In genomic region chr17:31929844-31930715, GRCm38 (mm10) we compare ENCODE assay signal across 10 mouse cellular contexts.
DNase-seq lines count a peak whose midpoint lies in the region; ATAC-seq and TF ChIP-seq lines count a peak whose summit lies in the region.
"Had no signal": no experiment of that assay in that cellular context is flagged by ENCODE, and none has a peak within 500 bp of the region (broad histone marks: within the 10 kb centered on the region; RNA-seq: fewer than 3 reads in every experiment).

No protein-coding gene starts in this region.

- H3K27ac ChIP-seq in hindbrain, embryonic 11.5 days (ENCODE audit: low read depth, low read length): no peak overlapping the region
- no peak overlapping the region for H3K27ac ChIP-seq in hindbrain, embryonic 14.5 days
- H3K27ac ChIP-seq in heart, embryonic 14.5 days (replicated peaks in 1 of 2; ENCODE audit: control insufficient read depth in 1 of 2, insufficient read depth in 1 of 2, low read depth in 2 of 2, low read length in 2 of 2): peak overlapping the region; percentile 44 to 66
- H3K27ac ChIP-seq in liver, adult 2 months (replicated peaks; ENCODE audit: insufficient read depth, low read depth, low read length): peak overlapping the region; percentile 69
- H3K27ac ChIP-seq: forebrain, embryonic 13.5 days; neural tube, embryonic 12.5 days had no signal

- 0 out of 2 replicates have a peak, but pooled peaks have one; percentile 33 for ATAC-seq in hindbrain, embryonic 11.5 days (ENCODE audit: low FRiP score)
- ATAC-seq in hindbrain, embryonic 14.5 days (ENCODE audit: low FRiP score): no peak
- ATAC-seq in heart, embryonic 14.5 days (ENCODE audit: insufficient number of reproducible peaks, insufficient read depth, low FRiP score, low read depth): peak; percentile 41; the same call in 1 of the 2 replicates
- ATAC-seq: forebrain, embryonic 13.5 days had no signal

- peak; percentile 49; the same call in 1 of the 2 replicates for TF ChIP-seq POLR2A in liver, adult 2 months (IDR thresholded peaks at IDR 0.05; ENCODE audit: extremely low read depth, insufficient read depth, low read length)

- H3K4me2 ChIP-seq in hindbrain, embryonic 11.5 days (replicated peaks; ENCODE audit: low read depth, low read length): no peak overlapping the region
- H3K4me2 ChIP-seq in hindbrain, embryonic 14.5 days (replicated peaks): no peak overlapping the region
- H3K4me2 ChIP-seq in heart, embryonic 14.5 days (ENCODE audit: low read length): peak overlapping the region; percentile 18; the same call in 1 of the 2 replicates
- H3K4me2 ChIP-seq: forebrain, embryonic 13.5 days; neural tube, embryonic 12.5 days had no signal

- no peak overlapping the region for H3K9ac ChIP-seq in hindbrain, embryonic 11.5 days (ENCODE audit: low read depth, low read length)
- no peak overlapping the region for H3K9ac ChIP-seq in hindbrain, embryonic 14.5 days
- no peak overlapping the region for H3K9ac ChIP-seq in heart, embryonic 14.5 days (ENCODE audit: low read length)
- peak overlapping the region; percentile 45 for H3K9ac ChIP-seq in liver, adult 2 months (ENCODE audit: low read depth, low read length)
- H3K9ac ChIP-seq: forebrain, embryonic 13.5 days; neural tube, embryonic 12.5 days had no signal

- 54% methylated on average over 13 of the region's 13 CpGs for WGBS in hindbrain, embryonic 11.5 days
- 58% methylated on average over 13 of the region's 13 CpGs for WGBS in hindbrain, embryonic 14.5 days
- WGBS in heart, embryonic 14.5 days: 44% methylated on average over 13 of the region's 13 CpGs
- 18% methylated on average over 13 of the region's 13 CpGs for WGBS in liver, adult 2 months

- H3K79me2 ChIP-seq in liver, adult 2 months (ENCODE audit: control insufficient read depth, insufficient read depth, low read length): no peaks in the 10 kb centered on the region

- no peak overlapping the region for H3K4me3 ChIP-seq in hindbrain, embryonic 11.5 days (ENCODE audit: low read depth, low read length)
- H3K4me3 ChIP-seq in hindbrain, embryonic 14.5 days (replicated peaks; ENCODE audit: low read length): no peak overlapping the region
- H3K4me3 ChIP-seq in heart, embryonic 14.5 days (ENCODE audit: control insufficient read depth in 1 of 2, insufficient read depth in 1 of 2, low read depth in 1 of 2, low read length in 2 of 2): no peak overlapping the region
- no peak overlapping the region for H3K4me3 ChIP-seq in liver, adult 2 months (ENCODE audit: insufficient read depth, low read depth, low read length)
- H3K4me3 ChIP-seq: forebrain, embryonic 13.5 days; neural tube, embryonic 12.5 days had no signal

- H3K27me3 ChIP-seq in hindbrain, embryonic 11.5 days (ENCODE audit: control insufficient read depth, insufficient read depth, low read length): no peaks in the 10 kb centered on the region
- H3K27me3 ChIP-seq in hindbrain, embryonic 14.5 days (ENCODE audit: control insufficient read depth, insufficient read depth, low read length): no peaks in the 10 kb centered on the region
- H3K27me3 ChIP-seq in heart, embryonic 14.5 days (ENCODE audit: control insufficient read depth, insufficient read depth, low read length): no peaks in the 10 kb centered on the region
- no peaks in the 10 kb centered on the region for H3K27me3 ChIP-seq in liver, adult 2 months (ENCODE audit: control insufficient read depth, insufficient read depth, low read length)
- H3K27me3 ChIP-seq: forebrain, embryonic 13.5 days; neural tube, embryonic 12.5 days had no signal

- TF ChIP-seq CTCF in liver, adult 2 months (IDR thresholded peaks at IDR 0.05; ENCODE audit: low read depth, low read length): no peak

- no peaks in the 10 kb centered on the region for H3K9me3 ChIP-seq in hindbrain, embryonic 11.5 days (ENCODE audit: control insufficient read depth, low read length)
- no peaks in the 10 kb centered on the region for H3K9me3 ChIP-seq in hindbrain, embryonic 14.5 days (ENCODE audit: control insufficient read depth, low read length)
- no peaks in the 10 kb centered on the region for H3K9me3 ChIP-seq in heart, embryonic 14.5 days (ENCODE audit: control insufficient read depth, low read length)
- H3K9me3 ChIP-seq: forebrain, embryonic 13.5 days; neural tube, embryonic 12.5 days had no signal

- H3K4me1 ChIP-seq in hindbrain, embryonic 11.5 days (replicated peaks; ENCODE audit: control insufficient read depth, insufficient read depth, low read length): peaks cover 3% of the 10 kb centered on the region; the same call in 1 of the 2 replicates
- 0 out of 2 replicates have a peak, but pooled peaks cover 3% of the 10 kb centered on the region for H3K4me1 ChIP-seq in hindbrain, embryonic 14.5 days (replicated peaks; ENCODE audit: control insufficient read depth, insufficient read depth, low read length)
- H3K4me1 ChIP-seq in heart, embryonic 14.5 days (ENCODE audit: control insufficient read depth in 2 of 2, insufficient read depth in 2 of 2, low read length in 2 of 2): peaks cover 29 to 31% of the 10 kb centered on the region in 2 experiments
- peaks cover 25% of the 10 kb centered on the region for H3K4me1 ChIP-seq in liver, adult 2 months (ENCODE audit: control insufficient read depth, insufficient read depth, low read length)
- H3K4me1 ChIP-seq: neural tube, embryonic 12.5 days had no signal

- DNase-seq in hindbrain, embryonic 11.5 days (ENCODE audit: low spot score): peak; percentile 38
- DNase-seq in hindbrain, embryonic 14.5 days (ENCODE audit: low spot score): no peak
- DNase-seq in R1 (ENCODE audit: low read depth, low spot score): peak; percentile 68
- DNase-seq in liver, adult 2 months (ENCODE audit: extremely low read depth, low read depth, low spot score): peak; percentile 100
- no peak for DNase-seq in spleen, adult 12 weeks (ENCODE audit: low spot score)
- DNase-seq in B cell, adult 2 months: no peak
- no peak for DNase-seq in frontal cortex, postnatal 36 days (ENCODE audit: low spot score in 2 of 2)

- no peaks in the 10 kb centered on the region for H3K36me3 ChIP-seq in hindbrain, embryonic 11.5 days (ENCODE audit: control insufficient read depth, insufficient read depth, low read length)
- no peaks in the 10 kb centered on the region for H3K36me3 ChIP-seq in hindbrain, embryonic 14.5 days (replicated peaks; ENCODE audit: control insufficient read depth, insufficient read depth)
- H3K36me3 ChIP-seq in heart, embryonic 14.5 days (ENCODE audit: control insufficient read depth, insufficient read depth, low read length): no peaks in the 10 kb centered on the region
- no peaks in the 10 kb centered on the region for H3K36me3 ChIP-seq in liver, adult 2 months (ENCODE audit: control insufficient read depth, insufficient read depth, low read length)
- H3K36me3 ChIP-seq: neural tube, embryonic 12.5 days had no signal

Comparison
In these comparisons a context has a peak if more than half of its experiments do, and no peak if none do; other contexts are left out.
1. DNase-seq: peak in hindbrain, embryonic 11.5 days (single experiment), R1 (single experiment) and liver, adult 2 months (single experiment); none in hindbrain, embryonic 14.5 days (single experiment), spleen, adult 12 weeks (single experiment), B cell, adult 2 months (0 of 2) and frontal cortex, postnatal 36 days (0 of 2).
2. H3K27ac ChIP-seq: peak in heart, embryonic 14.5 days (2 of 2) and liver, adult 2 months (single experiment); none in hindbrain, embryonic 11.5 days (single experiment) and hindbrain, embryonic 14.5 days (single experiment).